Mouse (Mus musculus): Measurements from ENCODE around the gene Sorbs1.

Sorbs1 gene

DNA sequence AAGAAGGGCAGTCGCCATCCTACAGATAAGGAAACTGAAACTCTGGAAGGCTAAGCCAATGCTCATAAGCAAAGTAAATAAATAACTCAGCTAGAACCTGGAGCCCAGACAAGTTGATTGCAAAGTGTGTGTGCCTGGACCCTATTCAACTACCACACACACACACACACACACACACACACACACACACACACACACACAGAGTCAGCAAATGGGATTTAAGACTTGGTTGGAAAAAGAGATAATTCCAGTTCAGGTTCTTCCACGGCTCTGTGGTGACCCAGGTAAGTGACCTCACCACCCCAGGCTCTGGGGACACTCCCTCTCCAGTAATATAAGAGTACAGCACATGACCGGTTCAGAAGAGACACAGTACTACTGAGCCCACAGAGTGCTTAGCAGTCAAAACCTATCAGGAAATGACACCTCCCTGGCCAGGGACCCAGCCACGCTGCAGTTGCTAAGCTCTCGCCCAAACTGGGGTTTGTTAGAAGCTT lies 36.1 kb downstream of the Sorbs1 start:
- no peak for DNase-seq

DNA sequence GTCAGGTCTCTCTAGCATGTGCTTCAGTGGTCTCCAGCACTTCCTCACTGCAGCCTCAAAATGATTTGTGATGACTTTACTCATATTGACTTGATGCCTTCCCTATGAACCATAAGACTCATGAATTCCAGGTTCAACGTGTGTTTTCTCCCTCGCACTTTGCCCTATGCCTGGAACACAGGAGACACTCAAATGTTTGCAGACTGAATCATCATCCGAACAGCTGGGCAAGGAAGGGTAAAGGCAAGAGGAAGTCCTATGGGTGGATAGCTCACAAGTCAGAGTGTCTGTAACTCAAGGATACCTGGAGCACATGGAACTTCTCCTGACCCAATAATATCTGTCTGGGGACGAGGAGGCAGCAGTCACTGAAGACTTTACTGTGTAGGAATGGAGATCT lies 37.1 kb downstream of the Sorbs1 start:
- no peak for DNase-seq

DNA sequence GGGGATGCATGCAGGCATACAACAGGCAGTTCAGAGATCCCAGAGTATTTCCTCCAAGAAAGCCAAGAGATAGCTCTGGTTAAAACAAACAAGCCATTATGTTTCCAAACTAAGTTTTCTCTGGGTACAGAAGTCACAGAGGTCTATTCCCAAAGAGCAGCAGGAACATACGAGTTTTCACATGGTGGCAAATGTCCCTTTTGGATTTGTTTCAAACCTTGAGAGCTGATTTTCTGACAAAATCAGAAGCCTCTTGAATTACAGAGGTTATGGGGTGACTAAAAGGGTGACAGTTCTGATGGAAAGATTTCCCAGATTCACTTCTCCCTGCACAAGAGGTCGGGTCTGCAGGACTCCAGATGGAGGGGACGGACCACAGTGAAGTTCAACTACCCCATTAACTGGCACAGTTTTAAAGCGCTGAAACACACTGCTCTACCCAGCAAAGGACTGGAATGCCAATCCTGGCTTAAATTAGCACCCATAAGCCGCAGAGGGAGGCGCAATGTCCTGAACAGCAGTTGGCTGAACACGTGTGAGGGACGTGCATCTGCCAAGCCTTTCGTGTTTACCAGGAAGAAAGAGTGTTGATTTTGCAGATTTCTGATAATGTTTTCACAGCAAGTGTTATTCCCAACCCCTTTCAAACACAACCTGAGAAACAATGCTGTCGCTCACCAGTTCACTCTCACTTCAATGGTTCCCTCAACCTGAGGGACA lies 41.9 kb downstream of the Sorbs1 start:
- peak; percentile 69 for DNase-seq

DNA sequence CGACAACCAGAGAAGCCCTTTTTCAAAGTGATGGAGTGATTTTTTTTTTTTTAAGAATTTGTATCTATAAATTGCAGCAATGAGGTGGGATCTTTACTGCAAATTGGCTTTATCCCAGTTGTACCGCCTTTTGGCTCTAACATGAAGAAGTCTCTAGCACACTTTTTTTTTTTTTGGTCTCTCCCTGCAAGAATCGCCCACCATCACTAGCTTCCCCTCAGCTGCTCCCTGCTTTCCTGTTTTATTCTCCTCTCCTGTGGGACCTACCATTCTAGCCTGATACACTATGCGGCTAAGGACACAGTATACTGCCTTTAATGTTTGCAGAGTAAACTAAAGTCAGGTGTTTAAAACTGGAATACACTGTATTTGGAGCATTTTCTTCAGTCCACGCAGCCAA lies 43.8 kb downstream of the Sorbs1 start:
- DNase-seq: no peak

DNA sequence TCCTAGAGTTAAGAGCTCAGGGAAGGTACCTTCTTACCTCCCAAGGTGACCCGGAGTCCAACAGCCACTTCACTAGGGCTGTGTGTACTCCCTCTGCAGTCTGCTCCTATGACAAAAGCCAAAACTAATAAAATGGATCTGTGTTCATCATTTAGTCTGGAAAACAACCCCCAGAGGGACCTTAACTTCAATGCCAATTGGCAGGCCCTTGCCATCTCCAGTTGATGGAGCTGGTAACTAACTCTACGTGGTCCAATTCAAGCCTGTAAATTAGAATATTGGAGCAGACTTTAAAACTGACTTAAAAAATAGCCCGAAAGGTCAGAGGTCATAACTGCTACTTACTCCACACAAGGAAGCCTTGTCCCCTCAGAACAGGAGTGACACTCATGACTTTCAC lies 45.3 kb downstream of the Sorbs1 start:
- no peak for DNase-seq

DNA sequence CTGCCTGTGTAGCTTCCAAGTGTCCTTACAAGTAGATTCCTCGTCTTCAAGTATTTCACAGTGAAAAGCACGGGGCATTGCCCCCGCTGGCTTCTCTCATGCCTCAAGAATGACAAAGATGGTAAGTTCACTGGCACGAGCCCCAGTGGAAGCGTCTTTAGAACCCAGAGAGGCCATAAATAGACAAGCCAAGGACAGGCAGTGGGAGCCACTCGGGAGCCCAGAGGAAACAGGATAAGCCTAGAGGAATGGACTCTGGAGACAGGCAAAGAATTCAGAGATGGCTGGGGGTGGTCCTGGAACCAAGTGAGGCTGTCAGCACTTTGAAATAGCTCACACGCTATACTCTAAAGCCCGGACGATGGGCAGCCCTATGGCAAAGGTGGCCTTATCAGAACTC lies 45.8 kb downstream of the Sorbs1 start:
- DNase-seq: no peak

DNA sequence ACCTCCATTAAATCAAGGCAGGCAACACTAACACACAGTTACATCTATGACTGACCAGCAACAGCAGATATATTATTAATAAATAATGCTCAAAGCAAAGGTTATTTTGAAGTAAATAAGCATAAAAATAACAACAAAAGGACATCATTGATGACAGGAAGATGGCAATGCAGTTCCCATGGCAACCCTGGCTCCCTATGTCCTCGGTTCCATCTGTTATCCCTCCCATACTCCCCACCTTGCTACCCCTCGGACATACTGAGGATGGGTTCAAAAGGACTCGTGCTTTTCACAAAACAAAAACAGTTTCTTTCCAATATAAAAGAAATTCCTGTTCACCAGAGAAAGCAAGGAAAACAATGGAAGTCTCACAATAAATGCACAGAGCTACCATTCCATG lies 48.2 kb downstream of the Sorbs1 start:
- DNase-seq: no peak

DNA sequence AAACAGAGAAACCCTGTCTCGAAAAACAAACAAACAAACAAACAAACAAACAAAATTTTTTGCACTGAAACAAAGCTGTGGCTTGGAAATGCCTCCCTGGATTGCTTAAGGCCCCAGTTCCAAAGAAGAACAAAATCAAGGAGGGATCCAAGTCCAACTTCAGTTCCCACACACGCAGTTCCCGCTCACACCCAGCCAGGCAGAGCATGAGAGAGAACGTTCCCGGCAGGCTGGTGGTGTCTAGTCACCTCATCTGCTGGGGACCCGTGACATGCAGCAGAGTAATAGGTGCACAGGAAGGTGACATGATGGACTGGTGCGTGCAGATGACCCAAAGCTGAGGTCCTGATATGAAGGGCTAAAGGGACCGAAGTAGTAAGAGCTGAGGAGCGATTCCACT lies 49.2 kb downstream of the Sorbs1 start:
- no peak for DNase-seq

DNA sequence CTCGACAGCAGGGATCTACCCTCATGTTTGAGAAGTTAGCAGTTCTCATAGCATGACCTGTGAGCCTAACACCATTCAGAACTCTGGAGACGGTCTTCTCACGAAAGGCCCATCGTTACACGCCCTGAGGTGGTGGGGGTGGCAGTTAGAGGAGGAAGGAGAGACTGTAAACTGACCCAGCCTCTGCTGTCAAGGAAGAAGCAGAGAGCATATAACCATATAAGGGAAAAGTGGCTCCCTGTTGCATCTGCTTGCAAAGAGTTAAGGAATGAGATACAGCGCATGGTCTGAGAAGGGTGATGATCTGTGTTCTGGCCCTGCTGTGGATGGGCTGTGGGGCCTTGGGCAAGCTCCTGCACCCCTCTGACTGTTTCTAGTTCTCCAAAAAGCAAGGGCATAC lies 50.7 kb downstream of the Sorbs1 start:
- no peak for DNase-seq

DNA sequence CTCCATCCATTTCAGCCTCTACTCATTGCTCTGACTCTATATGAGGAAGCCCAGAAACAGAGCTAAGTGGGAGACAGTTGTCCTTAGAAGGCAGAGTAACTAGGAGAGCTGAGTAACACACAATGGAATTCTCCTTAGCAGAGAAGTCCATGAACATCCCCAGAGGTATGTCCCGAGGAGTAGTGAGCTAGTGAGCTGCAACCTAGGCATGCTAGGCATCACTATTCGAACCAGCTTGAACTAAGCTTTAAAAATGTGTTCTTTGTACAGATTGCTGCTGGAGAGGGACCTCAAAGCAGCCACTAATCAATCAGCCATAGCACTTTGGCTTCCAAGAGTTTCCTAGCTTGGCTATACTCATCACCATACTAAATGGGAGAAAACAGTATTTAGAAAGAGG lies 51.1 kb downstream of the Sorbs1 start:
- DNase-seq: no peak

DNA sequence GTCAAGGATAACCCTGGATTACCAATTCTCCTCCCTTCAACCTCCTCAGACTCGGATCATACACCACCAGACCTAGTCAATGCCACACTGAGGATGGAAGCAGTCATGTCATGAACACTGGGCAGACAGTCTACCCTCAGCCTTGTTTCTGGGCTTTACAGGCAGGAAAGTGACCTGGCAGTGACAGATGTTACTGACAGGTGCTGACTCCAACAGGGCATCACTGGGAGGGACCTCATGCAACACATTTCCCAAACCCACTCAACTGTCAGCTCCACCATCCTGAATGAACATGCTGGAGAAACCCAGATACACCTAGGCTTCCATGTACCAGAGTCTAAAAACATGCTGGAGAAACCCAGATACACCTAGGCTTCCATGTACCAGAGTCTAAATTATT lies 51.9 kb downstream of the Sorbs1 start:
- DNase-seq: no peak

DNA sequence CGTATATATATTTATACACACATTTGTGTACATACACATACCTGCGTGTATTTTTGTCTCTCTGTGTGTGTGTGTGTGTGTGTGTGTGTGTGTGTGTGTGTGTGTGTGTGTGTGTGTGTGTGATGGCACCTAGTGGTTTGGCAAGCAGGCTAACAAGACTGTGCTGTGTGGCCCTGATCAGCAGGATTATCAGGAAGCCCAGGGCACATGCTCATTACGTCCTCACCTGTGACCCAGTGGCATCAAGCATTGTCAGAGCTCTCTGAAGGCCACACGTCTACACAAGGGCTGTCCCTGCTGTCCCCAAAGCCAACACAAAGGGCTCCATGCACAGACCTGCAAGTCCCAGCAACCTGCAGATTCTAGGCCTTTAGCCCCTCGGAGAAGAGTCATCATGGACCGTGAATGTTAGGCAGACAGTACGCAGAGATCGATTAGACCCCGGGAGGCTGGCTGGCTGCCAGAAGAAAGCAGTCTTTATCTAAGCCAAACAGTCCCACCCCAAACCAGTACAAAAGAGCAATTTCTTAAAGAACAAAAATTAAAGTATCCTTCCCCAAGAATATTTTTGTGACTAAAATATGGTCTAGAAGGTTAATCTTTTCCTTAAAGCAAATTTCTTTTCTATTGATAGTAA lies 52.6 kb downstream of the Sorbs1 start:
- DNase-seq: no peak

DNA sequence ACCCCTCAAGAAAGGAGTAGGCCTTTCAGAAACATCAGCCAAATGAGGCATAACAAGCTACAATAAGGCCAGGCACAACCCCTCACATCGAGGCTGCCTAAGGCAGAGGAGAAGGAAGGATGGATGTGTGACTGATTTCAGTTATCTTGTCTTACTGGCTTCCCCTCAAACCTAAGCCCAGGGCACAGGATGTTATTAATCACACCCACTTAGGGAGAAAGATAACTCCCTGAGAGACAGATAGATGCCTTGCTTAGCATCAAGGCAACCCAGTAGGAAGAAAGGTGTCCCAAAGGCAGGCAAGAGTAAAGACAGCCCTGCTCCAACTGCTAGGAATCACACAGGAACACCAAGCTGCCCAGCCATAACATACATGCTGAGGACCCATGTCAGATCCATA lies 54.2 kb downstream of the Sorbs1 start:
- no peak for DNase-seq

DNA sequence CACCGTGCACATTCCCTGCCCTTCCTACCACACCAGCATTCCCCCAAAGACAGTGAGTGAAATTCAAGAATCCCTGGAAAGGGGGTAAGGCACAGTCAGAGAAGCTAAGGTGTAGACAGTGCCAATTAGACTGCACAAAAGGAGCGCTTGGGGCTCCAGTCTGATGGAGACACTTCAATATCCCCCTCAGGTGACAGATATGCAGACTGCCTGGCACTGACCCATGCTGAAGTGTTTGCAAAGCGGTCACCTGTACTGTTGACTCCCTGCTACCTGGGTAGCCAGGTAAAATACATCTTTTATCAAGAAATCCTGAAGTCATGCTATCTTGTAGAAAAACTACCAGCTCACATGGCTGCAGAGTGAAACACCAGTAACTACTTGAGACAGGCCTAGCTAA lies 54.8 kb downstream of the Sorbs1 start:
- no peak for DNase-seq

DNA sequence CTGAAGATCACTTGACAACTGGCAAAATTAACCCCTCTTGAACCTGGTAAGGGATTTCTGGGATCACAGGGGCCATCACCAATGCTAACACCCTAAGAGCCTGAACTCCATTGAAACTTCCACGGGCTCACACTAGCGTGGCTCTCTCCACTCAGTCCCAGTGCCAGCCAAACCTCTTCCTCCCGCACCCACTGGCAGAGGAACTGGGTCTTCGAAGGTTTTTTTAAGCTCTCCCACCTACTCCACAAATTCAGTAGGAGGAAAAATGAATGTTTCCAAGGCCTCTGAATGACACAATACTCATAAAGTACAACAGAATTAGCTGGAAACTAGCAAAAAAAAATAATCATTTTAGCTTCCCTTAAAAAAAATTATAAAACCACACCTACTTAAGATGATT lies 58.3 kb downstream of the Sorbs1 start:
- no peak for DNase-seq

DNA sequence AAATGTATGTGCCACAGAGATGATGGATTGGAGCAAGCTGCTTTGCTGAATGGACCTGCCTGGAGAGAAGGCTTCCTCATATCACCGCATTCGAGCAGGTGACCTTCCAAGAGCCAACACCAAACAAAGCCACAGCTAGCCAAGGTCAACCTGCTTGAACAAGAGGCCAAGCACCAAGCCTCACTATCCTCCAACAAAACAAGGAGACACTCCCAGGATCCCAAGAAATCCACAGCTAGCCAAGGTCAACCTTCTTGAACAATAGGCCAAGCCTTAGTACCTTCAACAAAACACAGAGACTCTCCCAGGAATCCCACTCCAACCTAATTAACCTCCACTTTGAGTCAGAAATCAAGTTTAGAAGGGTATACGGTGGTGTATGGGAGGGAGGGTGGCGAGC lies 59.5 kb downstream of the Sorbs1 start:
- no peak for DNase-seq

DNA sequence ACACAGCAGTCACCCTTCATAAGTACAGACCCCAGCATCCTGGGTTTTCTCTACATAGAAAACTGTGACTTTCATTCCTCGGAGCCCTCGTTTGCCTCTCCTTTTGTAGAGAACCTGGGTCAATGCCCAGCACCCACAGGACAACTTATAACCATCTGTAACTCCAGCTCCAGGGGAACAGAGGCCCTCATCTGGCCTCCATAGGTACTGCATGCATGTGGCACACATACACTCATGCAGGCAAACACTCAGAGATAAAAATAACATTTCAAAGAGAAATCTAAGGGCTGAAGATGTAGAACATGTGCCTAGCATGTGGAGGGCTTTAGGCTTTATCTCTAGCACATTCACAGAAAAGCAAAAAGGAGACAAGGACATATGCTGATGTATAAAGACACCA lies 61.4 kb downstream of the Sorbs1 start:
- no peak for DNase-seq

DNA sequence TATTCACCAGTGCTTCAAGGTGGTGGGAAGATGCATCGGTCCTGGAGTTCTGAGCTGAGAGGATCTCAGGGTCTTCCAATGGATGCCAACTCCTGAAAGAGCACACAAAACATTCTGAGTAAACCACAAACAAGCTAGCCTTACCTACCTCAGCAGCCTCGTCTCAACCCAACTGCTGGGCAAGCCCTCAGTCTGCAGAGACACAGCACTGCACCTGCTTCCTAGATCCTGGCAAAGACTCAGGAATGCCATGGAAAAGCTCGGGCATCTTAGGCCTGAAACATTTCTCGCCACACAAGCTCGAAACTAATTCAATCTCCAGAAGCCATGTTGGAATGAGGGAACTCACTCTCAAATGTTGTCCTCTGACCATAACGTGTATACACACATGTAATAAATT lies 62.3 kb downstream of the Sorbs1 start:
- DNase-seq: no peak

DNA sequence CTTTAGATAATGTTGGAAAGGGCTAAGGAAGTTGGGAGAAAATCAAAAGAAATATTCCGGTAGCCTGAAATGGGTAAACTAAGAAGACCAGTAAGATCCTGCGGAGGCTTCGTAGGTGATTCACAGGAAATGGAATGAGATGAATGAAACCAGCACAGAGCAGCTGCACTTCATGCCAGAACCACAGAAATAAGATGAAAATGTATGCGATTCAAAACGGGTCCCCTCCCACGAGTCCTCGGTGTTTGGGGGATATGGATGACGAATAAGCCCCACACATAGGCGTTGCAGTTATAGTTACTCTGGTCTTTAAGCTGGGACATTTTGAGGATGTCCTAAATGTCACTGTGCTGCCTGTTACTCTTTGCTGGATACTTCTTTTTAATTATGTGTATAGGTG lies 67.1 kb downstream of the Sorbs1 start:
- DNase-seq: no peak

DNA sequence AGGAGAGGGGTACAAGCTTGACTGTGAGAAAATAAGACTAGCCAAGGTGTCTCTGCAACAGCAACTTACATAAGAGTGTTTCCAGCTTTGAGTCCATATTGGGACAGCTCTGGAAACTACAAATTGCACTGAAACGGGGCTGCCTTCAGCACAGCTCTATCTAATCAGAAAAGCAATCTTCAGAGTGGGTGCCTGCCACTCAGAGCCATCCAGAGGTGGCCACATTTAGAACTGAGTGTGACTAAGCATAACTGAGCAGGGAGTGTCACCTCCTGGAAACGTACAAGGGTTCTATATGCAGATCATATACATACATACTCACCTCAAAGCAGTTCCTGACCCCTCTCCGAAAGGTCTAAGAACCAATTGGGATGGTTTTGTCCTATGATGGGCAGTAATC lies 71.2 kb downstream of the Sorbs1 start:
- no peak for DNase-seq

DNA sequence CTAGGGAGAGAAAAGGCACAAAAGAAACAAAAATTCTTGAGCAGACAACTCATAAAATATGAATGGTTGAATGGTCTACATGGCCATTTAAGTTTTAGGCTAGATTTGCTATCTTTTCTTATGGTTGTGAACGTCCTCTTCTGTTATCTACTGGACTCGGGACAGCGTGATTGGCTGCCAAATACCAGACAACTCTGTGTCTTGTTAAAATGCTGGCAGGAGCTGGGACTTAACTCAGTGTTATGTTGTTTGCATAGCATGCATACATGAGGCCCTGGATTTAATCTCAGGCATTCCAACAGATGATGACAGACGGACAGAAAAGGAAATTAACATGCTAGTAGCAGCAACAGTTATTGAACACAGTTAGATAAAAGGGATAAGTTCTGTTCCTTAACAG lies 72.6 kb downstream of the Sorbs1 start:
- DNase-seq: no peak

DNA sequence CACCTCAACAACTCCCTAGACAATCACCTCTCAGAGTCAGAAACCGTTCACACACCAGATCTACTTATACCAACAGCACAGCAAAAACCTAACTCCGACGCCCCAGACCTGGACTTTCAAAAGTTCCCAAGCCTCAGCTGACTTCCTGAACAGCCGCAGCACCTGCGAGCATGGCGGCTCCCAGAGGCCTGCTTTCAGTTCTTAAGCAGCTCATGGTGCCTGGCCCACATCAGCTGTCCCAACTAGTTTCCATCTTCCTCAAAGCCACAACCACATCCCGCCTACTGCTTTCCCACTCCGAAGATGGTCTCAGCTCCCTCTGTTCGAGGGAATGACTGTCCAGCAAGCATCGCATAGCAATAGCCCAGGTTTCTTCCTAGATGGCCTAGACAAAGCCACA lies 74.7 kb downstream of the Sorbs1 start:
- no peak for DNase-seq

DNA sequence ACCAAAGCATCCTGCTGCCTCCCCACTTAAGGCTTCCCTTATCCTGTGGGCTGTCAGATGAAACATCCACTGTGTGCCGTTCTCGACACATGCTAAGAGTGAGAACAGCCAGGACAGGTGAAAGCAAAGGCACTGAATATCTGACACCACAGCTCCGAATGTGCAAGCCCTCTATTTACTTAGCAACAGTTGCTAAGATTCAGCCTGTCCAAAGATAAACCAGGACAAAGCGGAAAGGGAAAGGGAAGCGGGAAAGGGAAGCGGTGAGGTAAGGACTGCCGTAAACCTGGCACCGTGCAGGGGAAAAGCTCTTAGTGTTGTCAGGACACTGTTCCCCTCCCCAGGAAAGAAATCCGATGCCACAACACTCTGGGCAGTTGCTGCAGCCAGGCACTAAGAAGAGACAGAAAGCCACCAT lies 75.9 kb downstream of the Sorbs1 start:
- DNase-seq: no peak

DNA sequence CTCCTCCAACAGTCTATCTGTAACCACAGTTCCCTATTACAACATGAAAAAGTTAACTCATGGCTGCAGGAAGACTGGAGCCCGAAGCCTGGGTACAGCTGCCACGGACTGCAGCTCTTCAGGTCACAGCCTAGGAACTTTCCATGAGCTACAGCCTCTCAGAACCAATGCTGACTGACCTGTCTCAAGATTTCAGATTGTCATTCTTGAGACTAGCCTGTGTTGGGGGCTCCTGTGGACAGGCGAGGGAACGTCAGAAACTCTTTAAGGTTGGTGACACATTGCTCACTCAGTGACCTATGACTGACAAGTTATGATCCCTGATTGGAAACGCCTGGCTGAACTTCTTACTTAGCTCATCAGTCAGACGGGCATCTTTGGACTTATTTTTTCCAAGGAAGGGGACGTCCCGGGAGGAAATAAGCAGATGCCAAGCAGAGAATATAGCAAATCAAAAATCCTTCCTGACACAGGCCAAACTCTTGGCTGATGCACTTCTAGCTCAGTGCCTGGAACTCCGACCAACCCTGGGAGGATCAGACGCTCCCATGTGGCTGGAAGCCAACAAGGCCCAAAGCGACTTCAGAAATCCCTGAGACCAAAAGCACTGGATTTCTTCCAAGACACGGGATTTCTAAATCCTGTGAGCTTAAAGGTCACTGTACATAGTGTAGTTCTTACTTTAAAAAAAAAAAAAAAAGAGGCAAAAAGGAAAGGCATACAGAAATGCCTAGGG lies 76.9 kb downstream of the Sorbs1 start:
- no peak for DNase-seq

All from right cerebral cortex, postnatal 25 days (tissue).